Mouse (Mus musculus): ENCODE data around the gene Gps1. TPM values are rescaled to one million over a fixed set of nuclear protein-coding genes. Genes with fewer than 3 reads are reported as not detected.

Gps1 gene
- polyA plus RNA-seq, 1 experiment from 2014 or later: 239 TPM

DNA sequence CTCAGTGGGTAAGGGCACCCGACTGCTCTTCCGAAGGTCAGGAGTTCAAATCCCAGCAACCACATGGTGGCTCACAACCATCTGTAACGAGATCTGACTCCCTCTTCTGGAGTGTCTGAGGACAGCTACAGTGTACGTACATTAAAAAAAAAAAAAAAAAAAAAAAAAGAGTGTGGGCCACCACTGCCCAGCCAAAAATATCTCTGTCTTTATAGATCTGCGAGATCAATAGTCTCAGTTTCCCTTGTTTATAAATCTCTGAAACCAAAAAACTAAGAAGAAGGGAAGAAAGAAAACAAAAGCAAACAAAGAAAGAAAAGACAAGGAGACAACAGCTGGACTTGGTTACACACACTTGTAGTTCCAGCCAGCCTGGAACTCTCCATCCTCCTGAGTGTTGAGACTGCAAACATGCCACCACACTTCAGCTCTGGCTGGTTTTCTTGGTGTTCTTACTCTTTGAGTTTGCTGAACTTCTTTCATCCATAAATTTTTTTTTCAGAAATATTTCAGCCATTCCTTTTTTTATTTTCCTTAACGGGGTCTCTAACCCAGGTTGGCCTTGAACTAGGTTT, 15.3 kb downstream of the Gps1 start:
- no peak overlapping the region for H3K4me2 ChIP-seq (replicated peaks; ENCODE audit: low read depth, low read length)

GRCm38 (mm10) chr11:120800061-120800904, 16.2 kb downstream of the Gps1 start:
- Histone ChIP-seq H3K36me3 (ENCODE audit: insufficient read depth, low read length) (no peaks in the 10 kb centered on the region), H3K9me3 (ENCODE audit: low read length) (no peaks in the 10 kb centered on the region), H3K27ac (ENCODE audit: low read length) (peak overlapping the region; percentile 43), H3K4me3 (ENCODE audit: low read length) (no peak overlapping the region), H3K4me1 (ENCODE audit: insufficient read depth, low read length) (peaks cover 14% of the 10 kb centered on the region), H3K27me3 (ENCODE audit: insufficient read depth, low read length) (no peaks in the 10 kb centered on the region), H3K9ac (replicated peaks; ENCODE audit: low read length) (peak overlapping the region; percentile 42), H3K4me2 (replicated peaks; ENCODE audit: low read depth, low read length) (peak overlapping the region; percentile 23; the same call in 1 of the 2 replicates)
- 10% methylated on average over 10 of the region's 10 CpGs for WGBS
- peak; percentile 82 for ATAC-seq (ENCODE audit: low FRiP score, low TSS enrichment)

More for the DNA sequence above, 15.3 kb downstream of the Gps1 start:
- peak overlapping the region; percentile 43; the same call in 1 of the 2 replicates for H3K27ac ChIP-seq (ENCODE audit: low read length)
- no peak overlapping the region for H3K4me3 ChIP-seq (ENCODE audit: low read length)
- peaks cover 22% of the 10 kb centered on the region for H3K4me1 ChIP-seq (ENCODE audit: insufficient read depth, low read length)
- ATAC-seq (ENCODE audit: low FRiP score, low TSS enrichment): no peak
- H3K27me3 ChIP-seq (ENCODE audit: insufficient read depth, low read length): no peaks in the 10 kb centered on the region
- peaks cover 4% of the 10 kb centered on the region; the same call in 1 of the 2 replicates for H3K36me3 ChIP-seq (ENCODE audit: insufficient read depth, low read length)
- H3K9me3 ChIP-seq (ENCODE audit: low read length): no peaks in the 10 kb centered on the region
- H3K9ac ChIP-seq (replicated peaks; ENCODE audit: low read length): peak overlapping the region; percentile 42; the same call in 1 of the 2 replicates
- 58% methylated on average over 6 of the region's 6 CpGs for WGBS

- Histone ChIP-seq H3K4me2 (replicated peaks; ENCODE audit: low read depth, low read length) (no peak overlapping the region), H3K9me3 (ENCODE audit: low read length) (no peaks in the 10 kb centered on the region), H3K27me3 (ENCODE audit: insufficient read depth, low read length) (no peaks in the 10 kb centered on the region), H3K9ac (replicated peaks; ENCODE audit: low read length) (no peak overlapping the region), H3K36me3 (ENCODE audit: insufficient read depth, low read length) (peaks cover 36% of the 10 kb centered on the region), H3K27ac (ENCODE audit: low read length) (no peak overlapping the region), H3K4me3 (ENCODE audit: low read length) (no peak overlapping the region), H3K4me1 (ENCODE audit: insufficient read depth, low read length) (peaks cover 9% of the 10 kb centered on the region; the same call in 1 of the 2 replicates)
- no peak for ATAC-seq (ENCODE audit: low FRiP score, low TSS enrichment)
- 76% methylated on average over 7 of the region's 7 CpGs for WGBS
Observed at GRCm38 (mm10) chr11:120804274-120804673, 20.2 kb downstream of the Gps1 start.

- no peaks in the 10 kb centered on the region for H3K9me3 ChIP-seq (ENCODE audit: low read length)
- no peak overlapping the region for H3K9ac ChIP-seq (replicated peaks; ENCODE audit: low read length)
- H3K4me3 ChIP-seq (ENCODE audit: low read length): no peak overlapping the region
- no peak overlapping the region for H3K4me2 ChIP-seq (replicated peaks; ENCODE audit: low read depth, low read length)
- no peak for ATAC-seq (ENCODE audit: low FRiP score, low TSS enrichment)
- H3K27ac ChIP-seq (ENCODE audit: low read length): no peak overlapping the region
- WGBS: 73% methylated on average over 4 of the region's 4 CpGs
- H3K27me3 ChIP-seq (ENCODE audit: insufficient read depth, low read length): no peaks in the 10 kb centered on the region
- peaks cover 7% of the 10 kb centered on the region; the same call in 1 of the 2 replicates for H3K4me1 ChIP-seq (ENCODE audit: insufficient read depth, low read length)
- peaks cover 41% of the 10 kb centered on the region for H3K36me3 ChIP-seq (ENCODE audit: insufficient read depth, low read length)
Observed at GRCm38 (mm10) chr11:120804769-120805168, 20.7 kb downstream of the Gps1 start.

DNA sequence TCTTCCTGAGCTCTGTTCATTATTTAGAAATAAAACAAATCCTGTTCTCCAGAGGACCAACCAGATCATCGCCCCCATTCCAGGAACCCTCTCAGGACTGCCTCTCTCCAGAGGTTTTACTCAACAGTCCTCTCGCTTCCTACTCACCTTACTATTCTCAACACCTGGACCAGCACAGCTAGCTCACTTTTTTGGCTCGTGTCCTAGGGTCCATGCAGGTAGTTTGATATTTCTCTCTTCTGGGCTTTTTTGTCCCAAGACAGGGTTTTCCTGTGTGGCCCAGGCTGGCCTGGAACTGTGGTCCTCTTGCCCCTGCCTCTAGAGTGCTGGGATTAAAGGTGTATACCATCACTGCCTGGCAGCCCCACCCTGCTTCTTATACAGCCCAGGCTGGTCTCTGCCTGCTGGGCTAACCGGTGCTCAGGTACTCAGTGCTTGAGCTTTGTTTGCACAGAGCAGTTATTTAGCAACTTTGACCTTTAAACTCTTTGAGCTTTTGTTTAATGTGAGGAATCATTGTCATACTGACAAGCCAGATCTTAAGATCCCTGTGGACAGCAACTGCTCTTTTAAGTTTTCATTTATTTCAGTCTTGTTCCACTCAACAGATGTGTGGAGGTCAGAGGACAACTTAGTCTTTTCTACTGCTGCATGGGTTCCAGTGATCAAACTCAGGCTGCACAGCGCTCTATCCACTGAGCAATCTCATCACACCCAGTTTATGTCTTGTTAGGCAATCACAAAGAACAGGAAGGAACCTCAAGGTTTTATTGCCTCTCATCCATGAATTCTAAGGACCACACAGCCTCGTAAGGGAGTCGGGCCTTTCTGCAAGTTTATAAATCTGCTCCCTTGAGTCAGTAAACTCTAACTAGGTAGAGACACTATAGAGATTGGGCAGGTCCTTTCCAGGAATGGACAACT, 21.6 kb downstream of the Gps1 start:
- Histone ChIP-seq H3K9ac (replicated peaks; ENCODE audit: low read length) (no peak overlapping the region), H3K4me1 (ENCODE audit: insufficient read depth, low read length) (no peaks in the 10 kb centered on the region), H3K4me2 (replicated peaks; ENCODE audit: low read depth, low read length) (no peak overlapping the region), H3K4me3 (ENCODE audit: low read length) (no peak overlapping the region), H3K27me3 (ENCODE audit: insufficient read depth, low read length) (no peaks in the 10 kb centered on the region), H3K27ac (ENCODE audit: low read length) (no peak overlapping the region), H3K36me3 (ENCODE audit: insufficient read depth, low read length) (peaks cover 50% of the 10 kb centered on the region), H3K9me3 (ENCODE audit: low read length) (no peaks in the 10 kb centered on the region)
- 82% methylated on average over 7 of the region's 7 CpGs for WGBS
- no peak for ATAC-seq (ENCODE audit: low FRiP score, low TSS enrichment)

GRCm38 (mm10) chr11:120808010-120808409, 23.9 kb downstream of the Gps1 start:
- Histone ChIP-seq H3K27ac (ENCODE audit: low read length) (no peak overlapping the region), H3K4me2 (replicated peaks; ENCODE audit: low read depth, low read length) (no peak overlapping the region), H3K36me3 (ENCODE audit: insufficient read depth, low read length) (peaks cover 74% of the 10 kb centered on the region), H3K4me3 (ENCODE audit: low read length) (no peak overlapping the region), H3K9me3 (ENCODE audit: low read length) (no peaks in the 10 kb centered on the region), H3K27me3 (ENCODE audit: insufficient read depth, low read length) (no peaks in the 10 kb centered on the region), H3K4me1 (ENCODE audit: insufficient read depth, low read length) (no peaks in the 10 kb centered on the region), H3K9ac (replicated peaks; ENCODE audit: low read length) (no peak overlapping the region)
- ATAC-seq (ENCODE audit: low FRiP score, low TSS enrichment): no peak
- WGBS: 95% methylated on average over 12 of the region's 12 CpGs

GRCm38 (mm10) chr11:120812068-120812467, 28.0 kb downstream of the Gps1 start:
- no peaks in the 10 kb centered on the region for H3K27me3 ChIP-seq (ENCODE audit: insufficient read depth, low read length)
- H3K27ac ChIP-seq (ENCODE audit: low read length): no peak overlapping the region
- H3K36me3 ChIP-seq (ENCODE audit: insufficient read depth, low read length): peaks cover 100% of the 10 kb centered on the region
- H3K4me3 ChIP-seq (ENCODE audit: low read length): no peak overlapping the region
- H3K4me1 ChIP-seq (ENCODE audit: insufficient read depth, low read length): no peaks in the 10 kb centered on the region
- 95% methylated on average over 16 of the region's 16 CpGs for WGBS
- no peaks in the 10 kb centered on the region for H3K9me3 ChIP-seq (ENCODE audit: low read length)
- no peak overlapping the region for H3K9ac ChIP-seq (replicated peaks; ENCODE audit: low read length)
- ATAC-seq (ENCODE audit: low FRiP score, low TSS enrichment): no peak
- no peak overlapping the region for H3K4me2 ChIP-seq (replicated peaks; ENCODE audit: low read depth, low read length)

DNA sequence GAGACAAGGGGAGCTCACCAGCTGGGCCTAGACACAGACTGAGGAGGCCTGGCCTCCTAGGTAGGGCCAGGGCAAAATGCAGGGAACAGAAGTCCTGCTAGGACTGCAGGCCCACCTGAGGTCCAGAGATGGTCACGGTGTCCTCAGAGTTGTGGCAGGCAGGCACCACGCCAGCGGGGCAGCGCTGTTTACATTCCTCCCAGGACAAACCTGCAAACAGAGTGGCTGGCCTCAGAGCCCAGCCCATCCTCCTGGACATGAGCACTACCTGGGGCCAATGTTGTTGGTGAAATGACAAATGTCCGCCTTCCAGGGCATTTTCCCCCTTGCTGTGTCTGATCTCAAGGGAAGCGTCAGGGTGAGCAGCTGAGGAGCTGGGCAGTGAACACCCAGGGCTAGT, 33.3 kb downstream of the Gps1 start:
- no peak for ATAC-seq (ENCODE audit: low FRiP score, low TSS enrichment)
- Histone ChIP-seq H3K4me2 (replicated peaks; ENCODE audit: low read depth, low read length) (no peak overlapping the region), H3K36me3 (ENCODE audit: insufficient read depth, low read length) (peaks cover 94% of the 10 kb centered on the region), H3K9me3 (ENCODE audit: low read length) (no peaks in the 10 kb centered on the region), H3K27ac (ENCODE audit: low read length) (no peak overlapping the region), H3K4me1 (ENCODE audit: insufficient read depth, low read length) (peaks cover 14% of the 10 kb centered on the region), H3K9ac (replicated peaks; ENCODE audit: low read length) (no peak overlapping the region), H3K27me3 (ENCODE audit: insufficient read depth, low read length) (no peaks in the 10 kb centered on the region), H3K4me3 (ENCODE audit: low read length) (no peak overlapping the region)
- 93% methylated on average over 6 of the region's 6 CpGs for WGBS

DNA sequence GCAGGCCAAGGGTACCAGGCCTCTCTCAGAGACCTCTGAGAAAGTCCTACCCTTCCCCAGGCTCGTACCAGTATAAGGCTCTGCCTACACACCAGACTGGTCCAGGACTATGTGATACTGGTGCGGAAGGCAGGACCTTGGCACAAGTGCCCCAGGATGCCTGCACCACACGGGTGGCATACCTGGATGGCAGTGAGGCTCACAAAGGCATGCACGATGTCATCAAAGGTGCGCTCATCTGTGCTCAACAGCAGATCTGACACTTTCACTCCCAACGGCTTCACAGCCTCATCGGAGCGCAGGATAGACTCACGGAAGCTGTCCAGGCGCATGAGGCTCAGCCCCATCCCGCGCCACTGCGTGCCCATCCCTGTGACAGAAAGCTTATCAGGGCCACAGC, 34.2 kb downstream of the Gps1 start:
- no peak overlapping the region for H3K4me2 ChIP-seq (replicated peaks; ENCODE audit: low read depth, low read length)
- no peak overlapping the region for H3K27ac ChIP-seq (ENCODE audit: low read length)
- H3K4me1 ChIP-seq (ENCODE audit: insufficient read depth, low read length): peaks cover 21% of the 10 kb centered on the region
- 96% methylated on average over 13 of the region's 13 CpGs for WGBS
- no peak overlapping the region for H3K9ac ChIP-seq (replicated peaks; ENCODE audit: low read length)
- no peaks in the 10 kb centered on the region for H3K9me3 ChIP-seq (ENCODE audit: low read length)
- H3K36me3 ChIP-seq (ENCODE audit: insufficient read depth, low read length): peaks cover 86% of the 10 kb centered on the region
- H3K27me3 ChIP-seq (ENCODE audit: insufficient read depth, low read length): no peaks in the 10 kb centered on the region
- no peak for ATAC-seq (ENCODE audit: low FRiP score, low TSS enrichment)
- H3K4me3 ChIP-seq (ENCODE audit: low read length): no peak overlapping the region

All from kidney, embryonic 16.5 days (tissue).